Mouse (Mus musculus) small intestine, adult 2 months (tissue): ENCODE measurements around the gene a. TPM values are rescaled to one million over a fixed set of nuclear protein-coding genes. Genes with fewer than 3 reads are reported as not detected.
"Not testable (repeated sequence)": the region's sequence is repeated elsewhere in the genome, so short reads cannot be mapped to it uniquely, and the experiment has no call there.

Experiments used
- H3K27ac ChIP-seq: fragments of 200-500 bp; 2 replicates; pipeline ENCODE4 v1.5.1; 2012; ENCODE audit warnings: low read depth, low read length, control low read depth, inconsistent platforms; ENCODE audit not compliant: insufficient read depth
- H3K27me3 ChIP-seq: fragments of 200-500 bp; 2 replicates; pipeline ENCODE4 v1.6.1; 2012; ENCODE audit warnings: mild to moderate bottlenecking, moderate library complexity, low read length, inconsistent platforms; ENCODE audit not compliant: control insufficient read depth, insufficient read depth
- H3K36me3 ChIP-seq: fragments of 200-500 bp; 2 replicates; pipeline ENCODE4 v1.6.1; 2012; ENCODE audit warnings: mild to moderate bottlenecking, low read length, control low read depth, inconsistent platforms; ENCODE audit not compliant: control insufficient read depth, insufficient read depth
- H3K4me1 ChIP-seq: fragments of 200-500 bp; 2 replicates; pipeline ENCODE4 v1.6.1; 2012; ENCODE audit warnings: low read length, inconsistent platforms, mixed read lengths; ENCODE audit not compliant: control insufficient read depth, insufficient read depth, insufficient read length
- H3K4me3 ChIP-seq: fragments of 200-500 bp; 2 replicates; pipeline ENCODE4 v1.5.1; 2012; ENCODE audit warnings: low read depth, mild to moderate bottlenecking, control low read depth, inconsistent platforms, low read length, moderate library complexity
- CTCF ChIP-seq: fragments of 200-500 bp; IDR thresholded peaks from 2 replicates; pipeline ENCODE4 v1.5.1; 2012; ENCODE audit warnings: low read depth, mild to moderate bottlenecking, control low read depth, inconsistent platforms, low read length, moderate library complexity, mixed read lengths; ENCODE audit not compliant: insufficient replicate concordance, insufficient read length; ENCODE audit errors: extremely low read depth
- POLR2A ChIP-seq: fragments of 200-500 bp; IDR thresholded peaks from 2 replicates; pipeline ENCODE4 v1.6.1; 2012; ENCODE audit warnings: low read depth, mild to moderate bottlenecking, control low read depth, inconsistent platforms, low read length, moderate library complexity
- WGBS: fragments of 180-500 bp; shearing (Covaris S2); methylation state at CpG from one replicate; pipeline ENCODE4 v1.1.7; 2018; 5-methylcytosine and 5-hydroxymethylcytosine counted together
- polyA plus RNA-seq: library from polyadenylated mRNA; depleted of rRNA; stranded (reverse); fragments of >200 nt; gene quantifications from 2 replicates; pipeline ENCODE4 v1.2.3, GENCODE M21; 2012

The a gene
- polyA plus RNA-seq, 1 experiment: 1.2 TPM

DNA sequence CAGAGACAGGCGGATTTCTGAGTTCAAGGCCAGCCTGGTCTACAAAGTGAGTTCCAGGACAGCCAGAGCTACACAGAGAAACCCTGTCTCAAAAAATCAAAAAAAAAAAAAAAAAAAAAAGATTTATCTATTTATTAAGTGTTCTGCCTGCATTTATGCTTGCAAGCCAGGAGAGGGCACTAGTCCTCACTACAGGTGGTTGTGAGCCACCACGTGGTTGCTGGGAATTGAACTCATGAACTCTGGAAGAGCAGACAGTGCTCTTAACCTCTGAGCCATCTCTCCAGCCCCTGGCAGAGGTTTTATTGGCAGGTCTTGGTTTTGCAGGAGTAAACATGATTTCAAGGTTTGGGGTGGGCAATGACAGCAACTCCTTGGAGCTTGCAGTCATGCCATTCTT lies 117.0 kb downstream of the a start:
- not testable (repeated sequence) for H3K27ac ChIP-seq, H3K4me3 ChIP-seq, H3K27me3 ChIP-seq, H3K4me1 ChIP-seq, H3K36me3 ChIP-seq
- 48% methylated on average over 2 of the region's 2 CpGs for WGBS
- peak; percentile 32; the same call in 1 of the 2 replicates for TF ChIP-seq CTCF

DNA sequence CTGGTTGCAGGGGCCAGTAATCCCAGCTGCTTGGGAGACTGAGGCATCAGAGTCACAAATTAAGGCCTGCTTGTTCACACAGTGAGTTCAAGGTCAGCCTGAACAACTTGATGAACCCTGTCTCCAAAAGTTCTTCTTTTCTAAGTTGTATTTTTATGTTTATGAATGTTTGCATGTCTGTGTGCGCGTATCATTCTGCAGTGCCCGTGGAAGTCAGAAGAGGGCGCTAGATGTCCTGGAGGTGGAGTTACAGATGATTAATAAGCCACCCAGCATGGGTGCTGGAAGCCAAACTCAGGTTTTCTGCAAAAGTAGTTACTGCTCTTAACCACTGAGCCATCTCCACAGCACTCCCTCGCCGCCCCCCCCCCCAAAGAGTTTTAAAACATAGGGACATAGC lies 118.6 kb downstream of the a start:
- H3K4me1 ChIP-seq: no peaks in the 10 kb centered on the region
- no peak for TF ChIP-seq CTCF
- TF ChIP-seq POLR2A: no peak
- no peaks in the 10 kb centered on the region for H3K36me3 ChIP-seq
- H3K27me3 ChIP-seq: no peaks in the 10 kb centered on the region
- WGBS: 84% methylated on average over 6 of the region's 6 CpGs
- no peak overlapping the region for H3K27ac ChIP-seq
- no peak overlapping the region for H3K4me3 ChIP-seq

DNA sequence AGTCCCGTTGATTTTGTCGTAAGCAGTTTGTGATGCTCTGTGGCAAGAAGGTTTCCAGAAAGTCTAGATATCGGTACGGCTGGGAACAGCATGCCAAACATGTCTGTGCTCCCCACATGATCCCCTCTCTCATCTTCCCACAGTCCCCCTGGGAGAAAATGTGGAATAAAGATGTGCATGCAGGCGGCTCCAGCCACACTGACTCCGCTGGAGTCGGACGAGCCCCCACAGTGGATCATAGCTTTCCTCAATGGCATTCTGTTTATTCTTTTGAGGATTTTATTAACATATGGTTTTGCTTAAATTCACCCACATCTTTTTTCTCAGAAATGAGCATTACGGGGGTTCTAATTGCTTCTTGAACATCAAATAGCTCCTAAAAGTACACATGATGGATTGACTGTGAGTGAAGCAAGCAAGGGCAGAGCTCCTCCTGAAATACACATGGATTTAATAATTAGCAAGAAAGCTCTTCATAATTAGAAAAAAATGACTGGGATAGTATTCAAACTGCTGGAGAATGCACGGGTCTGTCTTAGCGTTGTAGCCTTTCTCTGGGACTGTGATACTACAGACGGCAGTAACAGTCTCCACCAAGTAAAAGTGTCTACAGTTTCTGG lies 124.8 kb downstream of the a start:
- Histone ChIP-seq H3K4me3 (no peak overlapping the region), H3K27ac (no peak overlapping the region), H3K36me3 (no peaks in the 10 kb centered on the region), H3K27me3 (no peaks in the 10 kb centered on the region), H3K4me1 (no peaks in the 10 kb centered on the region)
- TF ChIP-seq POLR2A (no peak), CTCF (no peak)
- 82% methylated on average over 12 of the region's 12 CpGs for WGBS

DNA sequence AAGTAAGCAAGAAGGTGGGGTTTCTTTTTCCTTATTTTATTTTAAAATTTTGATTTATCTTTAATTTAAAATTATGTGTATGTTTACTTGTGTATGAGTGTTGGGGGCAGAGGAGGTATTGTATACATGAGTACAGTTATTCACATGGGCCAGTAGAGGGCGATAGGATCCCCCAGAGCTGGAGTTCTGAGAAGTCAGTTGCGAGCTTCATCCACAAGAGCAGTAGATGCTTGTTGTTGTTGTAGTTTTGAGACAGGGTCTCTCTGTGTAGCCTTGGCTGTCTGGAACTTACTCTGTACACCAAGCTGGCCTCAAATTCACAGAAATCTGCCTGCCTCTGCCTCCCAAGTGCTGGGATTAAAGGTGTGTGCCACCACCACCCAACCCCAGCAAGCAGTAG lies 125.3 kb downstream of the a start:
- Histone ChIP-seq H3K4me1 (no peaks in the 10 kb centered on the region), H3K4me3 (no peak overlapping the region), H3K27ac (no peak overlapping the region), H3K27me3 (no peaks in the 10 kb centered on the region), H3K36me3 (no peaks in the 10 kb centered on the region)
- TF ChIP-seq POLR2A (no peak), CTCF (peak; percentile 51; the same call in 1 of the 2 replicates)
- WGBS: 11% methylated on average over 2 of the region's 2 CpGs

DNA sequence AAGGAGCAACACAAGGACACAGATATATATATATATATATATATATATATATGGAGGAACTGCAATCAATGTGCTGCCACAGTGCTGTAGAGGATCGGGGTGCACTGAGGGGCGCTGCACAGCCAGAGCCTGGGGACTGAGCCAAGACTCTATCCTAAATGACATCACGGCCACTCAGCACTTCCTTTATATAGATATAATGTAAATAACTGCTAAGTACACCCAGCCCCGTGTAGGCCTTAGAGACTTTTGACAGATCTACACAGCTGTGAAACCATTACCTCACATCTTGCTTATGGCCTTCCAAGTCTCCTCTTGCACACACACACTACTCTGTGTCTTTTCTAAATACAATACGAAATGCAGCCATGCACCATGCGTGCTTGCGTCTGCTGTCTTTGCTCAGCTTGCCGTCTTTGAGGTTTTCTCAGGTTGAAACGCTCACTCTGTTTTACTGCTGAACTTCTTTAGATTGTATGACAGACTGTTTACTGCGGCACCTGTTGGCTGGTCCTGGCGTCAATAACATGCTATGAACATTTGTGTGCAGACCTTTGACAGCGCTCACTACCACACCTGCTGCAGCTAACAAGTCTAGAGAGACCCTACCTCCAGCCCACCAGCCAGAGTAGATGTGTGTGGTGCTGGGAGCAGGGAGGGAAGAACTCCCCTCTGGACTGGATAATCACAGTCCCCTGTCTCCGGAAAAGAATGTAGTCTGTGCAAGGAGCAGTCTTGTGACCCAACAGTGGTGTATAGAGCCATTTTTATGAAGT lies 126.9 kb downstream of the a start:
- no peak overlapping the region for H3K27ac ChIP-seq
- H3K36me3 ChIP-seq: no peaks in the 10 kb centered on the region
- 70% methylated on average over 13 of the region's 13 CpGs for WGBS
- no peaks in the 10 kb centered on the region for H3K4me1 ChIP-seq
- no peak overlapping the region for H3K4me3 ChIP-seq
- H3K27me3 ChIP-seq: no peaks in the 10 kb centered on the region
- no peak for TF ChIP-seq POLR2A
- TF ChIP-seq CTCF: no peak

DNA sequence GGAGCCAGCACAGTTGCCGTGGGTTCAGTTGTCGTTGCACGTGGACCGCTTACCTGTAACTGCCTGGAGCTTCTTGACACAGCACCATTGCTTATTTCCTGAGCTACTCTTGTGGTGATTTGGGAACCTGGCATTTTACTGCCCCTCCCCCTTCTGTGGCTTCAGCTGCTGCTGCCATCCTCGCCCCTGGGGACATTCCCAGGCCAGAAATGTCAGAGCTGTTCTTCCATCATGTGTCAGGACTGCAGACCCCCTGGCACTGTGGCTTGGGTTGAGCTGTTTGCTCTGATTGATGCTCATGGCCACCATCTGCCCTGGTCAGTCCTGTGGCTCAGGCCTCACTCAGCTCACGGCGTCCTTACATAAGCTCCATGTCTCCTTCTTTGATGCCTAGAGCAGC lies 129.7 kb downstream of the a start:
- TF ChIP-seq POLR2A: no peak
- TF ChIP-seq CTCF: no peak
- Histone ChIP-seq H3K36me3 (no peaks in the 10 kb centered on the region), H3K4me3 (no peak overlapping the region), H3K27ac (no peak overlapping the region), H3K27me3 (no peaks in the 10 kb centered on the region), H3K4me1 (peaks cover 3% of the 10 kb centered on the region; the same call in 1 of the 2 replicates)
- 90% methylated on average over 7 of the region's 7 CpGs for WGBS

DNA sequence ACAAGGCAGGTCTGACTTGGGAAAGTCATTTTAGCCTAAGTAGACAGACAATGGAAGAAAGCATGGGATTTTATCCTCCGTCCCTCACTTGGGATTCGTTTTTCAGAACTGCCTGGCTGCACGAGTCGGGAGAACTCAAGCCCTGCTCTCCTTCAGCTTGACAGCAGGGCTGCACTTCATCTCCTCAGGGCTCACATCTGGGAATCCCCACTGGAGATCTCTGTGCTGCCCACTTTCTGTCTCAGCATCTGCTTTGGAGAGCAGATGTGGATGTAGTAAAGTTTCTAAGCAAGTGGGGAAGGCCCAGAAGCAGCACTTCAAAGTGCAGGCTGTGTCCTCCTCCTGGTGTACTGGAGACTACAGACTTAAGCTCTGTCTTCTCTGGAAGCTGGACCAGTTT lies 130.9 kb downstream of the a start:
- WGBS: no CpG with 5 or more reads among the region's 4 CpGs
- H3K4me3 ChIP-seq, H3K27ac ChIP-seq: not testable (repeated sequence)

More for the DNA sequence above, 130.9 kb downstream of the a start:
- H3K36me3 ChIP-seq, H3K4me1 ChIP-seq, H3K27me3 ChIP-seq: not testable (repeated sequence)
